Mouse (Mus musculus) hindbrain, embryonic 14.5 days (tissue): ENCODE results near the gene Gm49601. TPM values are rescaled to one million over a fixed set of nuclear protein-coding genes. Genes with fewer than 3 reads are reported as not detected.

Source experiments
- ATAC-seq: fragments of 200-750 bp; cut with Nextera tagmentation; 2 replicates; pipeline ENCODE4 v1.8.0; 2017; ENCODE audit warnings: moderate number of reproducible peaks, mild to moderate bottlenecking, moderate TSS enrichment, moderate library complexity; ENCODE audit not compliant: low FRiP score
- DNase-seq: peaks from one replicate; pipeline ENCODE4 v3.0.0-alpha.2; 2015; ENCODE audit warnings: low spot score
- H3K27ac ChIP-seq: fragments of 300-500 bp; sonication (generic); 2 replicates; pipeline ENCODE4 v1.5.1; 2014; ENCODE audit warnings: mild to moderate bottlenecking, moderate library complexity
- H3K27me3 ChIP-seq: fragments of 300-500 bp; sonication (generic); 2 replicates; pipeline ENCODE4 v1.6.1; 2014; ENCODE audit warnings: mild to moderate bottlenecking, low read length, mixed read lengths; ENCODE audit not compliant: control insufficient read depth, insufficient read depth
- H3K36me3 ChIP-seq: fragments of 300-500 bp; sonication (generic); replicated peaks from 2 replicates; pipeline ENCODE4 v1.6.1; 2014; ENCODE audit not compliant: control insufficient read depth, insufficient read depth
- H3K4me1 ChIP-seq: fragments of 300-500 bp; sonication (generic); replicated peaks from 2 replicates; pipeline ENCODE4 v1.6.1; 2014; ENCODE audit warnings: antibody characterized with exemption, low read length, mixed read lengths; ENCODE audit not compliant: control insufficient read depth, insufficient read depth
- H3K4me2 ChIP-seq: fragments of 300-500 bp; sonication (generic); replicated peaks from 2 replicates; pipeline ENCODE4 v1.6.1; 2014; ENCODE audit warnings: mild to moderate bottlenecking, moderate library complexity
- H3K4me3 ChIP-seq: fragments of 300-500 bp; sonication (generic); replicated peaks from 2 replicates; pipeline ENCODE4 v1.5.1; 2014; ENCODE audit warnings: mild to moderate bottlenecking, low read length
- H3K9ac ChIP-seq: fragments of 300-500 bp; sonication (generic); 2 replicates; pipeline ENCODE4 v1.6.1; 2014
- H3K9me3 ChIP-seq: fragments of 300-500 bp; sonication (generic); 2 replicates; pipeline ENCODE4 v1.6.1; 2016; ENCODE audit warnings: low read length; ENCODE audit not compliant: control insufficient read depth
- WGBS: fragments of 180-500 bp; shearing (Covaris S2); extraction: QIAGEN DNeasy Blood & Tissue Kit; methylation state at CpG from one replicate; pipeline ENCODE4 v1.1.7; 2014; 5-methylcytosine and 5-hydroxymethylcytosine counted together
- polyA plus RNA-seq: library from polyadenylated mRNA; unstranded; fragments of >200 nt; fragmentation: Nextera tagmentation; extraction: Ambion mirVana; gene quantifications from 2 replicates; pipeline ENCODE4 v1.2.1, GENCODE M21; 2014

Gm49601 gene
- polyA plus RNA-seq, 1 experiment from 2014 or later, result 6.9 TPM

- Histone ChIP-seq H3K36me3 (no peaks in the 10 kb centered on the region), H3K27me3 (peaks cover 6% of the 10 kb centered on the region), H3K4me2 (no peak overlapping the region), H3K4me1 (no peaks in the 10 kb centered on the region), H3K4me3 (no peak overlapping the region), H3K9me3 (no peaks in the 10 kb centered on the region), H3K27ac (no peak overlapping the region), H3K9ac (no peak overlapping the region)
- ATAC-seq (no peak), DNase-seq (no peak)
- 84% methylated on average over 3 of the region's 3 CpGs for WGBS
Measured at GRCm38 (mm10) chr16:18598006-18598405, 28.2 kb downstream of the Gm49601 start.

GRCm38 (mm10) chr16:18596255-18596654, 30.0 kb downstream of the Gm49601 start:
- Histone ChIP-seq H3K36me3 (no peaks in the 10 kb centered on the region), H3K9me3 (no peaks in the 10 kb centered on the region), H3K4me1 (peaks cover 4% of the 10 kb centered on the region; the same call in 1 of the 2 replicates), H3K27me3 (peaks cover 20% of the 10 kb centered on the region), H3K4me3 (no peak overlapping the region), H3K9ac (no peak overlapping the region), H3K4me2 (no peak overlapping the region), H3K27ac (no peak overlapping the region)
- WGBS, result 68% methylated on average over 5 of the region's 5 CpGs
- DNase-seq (no peak), ATAC-seq (0 out of 2 replicates have a peak, but pooled peaks have one; percentile 38)

- 72% methylated on average over 2 of the region's 2 CpGs for WGBS
Measured at GRCm38 (mm10) chr16:18593930-18594329, 32.3 kb downstream of the Gm49601 start.

GRCm38 (mm10) chr16:18591047-18592018, 34.9 kb downstream of the Gm49601 start:
- H3K27ac ChIP-seq, result no peak overlapping the region
- ATAC-seq (no peak), DNase-seq (no peak)
- H3K9ac ChIP-seq, result no peak overlapping the region
- peaks cover 63% of the 10 kb centered on the region for H3K27me3 ChIP-seq
- H3K9me3 ChIP-seq, result no peaks in the 10 kb centered on the region
- under 1% methylated on average over 59 of the region's 59 CpGs for WGBS
- H3K4me3 ChIP-seq, result peak overlapping the region; percentile 17; the same call in 1 of the 2 replicates
- no peaks in the 10 kb centered on the region for H3K36me3 ChIP-seq
- H3K4me1 ChIP-seq, result peaks cover 14% of the 10 kb centered on the region
- H3K4me2 ChIP-seq, result peak overlapping the region; percentile 35

More at GRCm38 (mm10) chr16:18593930-18594329, 32.3 kb downstream of the Gm49601 start:
- Histone ChIP-seq H3K9me3 (no peaks in the 10 kb centered on the region), H3K4me2 (no peak overlapping the region), H3K27me3 (peaks cover 44% of the 10 kb centered on the region), H3K27ac (no peak overlapping the region), H3K4me3 (no peak overlapping the region), H3K4me1 (peaks cover 9% of the 10 kb centered on the region), H3K36me3 (no peaks in the 10 kb centered on the region), H3K9ac (no peak overlapping the region)
- ATAC-seq, result no peak
- no peak for DNase-seq

GRCm38 (mm10) chr16:18589804-18590790, 36.1 kb downstream of the Gm49601 start, which contains the start of gene Tbx1:
Tbx1 (minus strand) TSS chr16:18590671.
- no peaks in the 10 kb centered on the region for H3K36me3 ChIP-seq
- H3K4me2 ChIP-seq, result peak within 1 kb of the TSS; percentile 35
- peak within 1 kb of the TSS; percentile 17 for H3K4me3 ChIP-seq
- H3K9me3 ChIP-seq, result no peaks in the 10 kb centered on the region
- peaks cover 75% of the 10 kb centered on the region for H3K27me3 ChIP-seq
- no peak within 1 kb of the TSS for H3K27ac ChIP-seq
- peaks cover 16% of the 10 kb centered on the region for H3K4me1 ChIP-seq
- DNase-seq, result no peak
- WGBS, result 2% methylated on average over 48 of the region's 48 CpGs
- H3K9ac ChIP-seq, result no peak within 1 kb of the TSS
- no peak for ATAC-seq

GRCm38 (mm10) chr16:18589080-18589621, 37.1 kb downstream of the Gm49601 start:
- 14% methylated on average over 9 of the region's 9 CpGs for WGBS

GRCm38 (mm10) chr16:18588738-18589055, 37.5 kb downstream of the Gm49601 start:
- H3K4me1 ChIP-seq, result peaks cover 16% of the 10 kb centered on the region
- DNase-seq (no peak), ATAC-seq (no peak)
- no peak overlapping the region for H3K4me3 ChIP-seq
- no peak overlapping the region for H3K27ac ChIP-seq
- H3K36me3 ChIP-seq, result no peaks in the 10 kb centered on the region
- H3K27me3 ChIP-seq, result peaks cover 89% of the 10 kb centered on the region
- 3% methylated on average over 31 of the region's 31 CpGs for WGBS
- no peaks in the 10 kb centered on the region for H3K9me3 ChIP-seq
- no peak overlapping the region for H3K4me2 ChIP-seq
- no peak overlapping the region for H3K9ac ChIP-seq

More at GRCm38 (mm10) chr16:18589080-18589621, 37.1 kb downstream of the Gm49601 start:
- no peak overlapping the region for H3K9ac ChIP-seq
- peaks cover 16% of the 10 kb centered on the region for H3K4me1 ChIP-seq
- no peak overlapping the region for H3K27ac ChIP-seq
- peaks cover 85% of the 10 kb centered on the region for H3K27me3 ChIP-seq
- H3K36me3 ChIP-seq, result no peaks in the 10 kb centered on the region
- H3K4me3 ChIP-seq, result no peak overlapping the region
- H3K9me3 ChIP-seq, result no peaks in the 10 kb centered on the region
- no peak for ATAC-seq
- DNase-seq, result no peak
- no peak overlapping the region for H3K4me2 ChIP-seq

- Histone ChIP-seq H3K4me3 (peak overlapping the region; percentile 17; the same call in 1 of the 2 replicates), H3K9ac (no peak overlapping the region), H3K36me3 (no peaks in the 10 kb centered on the region), H3K27me3 (peaks cover 90% of the 10 kb centered on the region), H3K27ac (no peak overlapping the region), H3K4me1 (peaks cover 16% of the 10 kb centered on the region), H3K4me2 (peak overlapping the region; percentile 53), H3K9me3 (no peaks in the 10 kb centered on the region)
- DNase-seq (no peak), ATAC-seq (peak; percentile 34; the same call in 1 of the 2 replicates)
- 1% methylated on average over 49 of the region's 57 CpGs for WGBS
Measured at GRCm38 (mm10) chr16:18587847-18588737, 38.1 kb downstream of the Gm49601 start.
